Mouse (Mus musculus) lung, adult 2 months (tissue): Measurements from ENCODE around the gene Cyp2c68. TPM values are rescaled to one million over a fixed set of nuclear protein-coding genes. Genes with fewer than 3 reads are reported as not detected.
"Not testable (repeated sequence)": the region's sequence is repeated elsewhere in the genome, so short reads cannot be mapped to it uniquely, and the experiment has no call there.

Source experiments
- DNase-seq: peaks from one replicate; pipeline ENCODE4 v3.0.0; 2022
- H3K4me1 ChIP-seq: fragments of 200-500 bp; 2 replicates; pipeline ENCODE4 v1.6.1; 2011; ENCODE audit warnings: low read length; ENCODE audit not compliant: control insufficient read depth, insufficient read depth
- H3K4me3 ChIP-seq: fragments of 200-500 bp; replicated peaks from 2 replicates; pipeline ENCODE3; 2011; ENCODE audit warnings: low read depth, mild to moderate bottlenecking, control low read depth, low read length; ENCODE audit errors: extremely low read depth
- CTCF ChIP-seq: fragments of 200-500 bp; IDR thresholded peaks from 2 replicates; pipeline ENCODE4 v1.5.1; 2011; ENCODE audit warnings: mild to moderate bottlenecking, low read length, control low read depth; ENCODE audit not compliant: insufficient read depth
- POLR2A ChIP-seq: fragments of 200-500 bp; IDR thresholded peaks from 2 replicates; pipeline ENCODE4 v1.6.1; 2011; ENCODE audit warnings: low read depth, mild to moderate bottlenecking, control low read depth, low read length, borderline replicate concordance; ENCODE audit errors: extremely low read depth
- WGBS: fragments of 180-500 bp; shearing (Covaris S2); methylation state at CpG from one replicate; pipeline ENCODE4 v1.1.7; 2018; 5-methylcytosine and 5-hydroxymethylcytosine counted together
- polyA plus RNA-seq: library from polyadenylated mRNA; depleted of rRNA; stranded (reverse); fragments of >200 nt; gene quantifications from 2 replicates; pipeline ENCODE4 v1.2.3, GENCODE M21; 2012; rRNA removed

Gene Cyp2c68
- 0.12 TPM in 1 of 2 replicates, not detected in the other for polyA plus RNA-seq

DNA sequence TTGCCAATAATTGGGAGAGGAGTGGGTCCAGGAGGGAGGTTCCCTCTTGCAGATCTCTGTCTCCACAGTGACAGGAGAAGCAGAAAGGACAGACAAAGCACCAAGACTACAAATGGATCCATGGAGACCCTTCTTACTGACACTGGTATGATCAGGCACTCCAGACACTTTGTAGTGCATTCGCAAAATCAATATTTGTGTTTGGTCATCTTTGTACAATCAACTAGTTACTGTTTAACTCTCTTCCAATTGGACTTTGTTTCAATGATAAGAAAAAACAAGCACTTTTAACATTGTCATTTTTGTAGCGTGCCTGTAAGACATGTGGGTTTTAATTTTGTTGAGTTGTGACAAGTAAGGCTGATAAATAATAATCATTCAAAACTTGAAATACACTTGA, at the start of gene Cyp2c68:
Cyp2c68 (minus strand) TSS at position 135 of the 400 bp plus-strand sequence.
- DNase-seq, result no peak
- no peak for TF ChIP-seq POLR2A
- TF ChIP-seq CTCF, result no peak
- 71% methylated on average over 2 of the region's 2 CpGs for WGBS
- no peaks in the 10 kb centered on the region for H3K4me1 ChIP-seq
- H3K4me3 ChIP-seq, result no peak within 1 kb of the TSS

DNA sequence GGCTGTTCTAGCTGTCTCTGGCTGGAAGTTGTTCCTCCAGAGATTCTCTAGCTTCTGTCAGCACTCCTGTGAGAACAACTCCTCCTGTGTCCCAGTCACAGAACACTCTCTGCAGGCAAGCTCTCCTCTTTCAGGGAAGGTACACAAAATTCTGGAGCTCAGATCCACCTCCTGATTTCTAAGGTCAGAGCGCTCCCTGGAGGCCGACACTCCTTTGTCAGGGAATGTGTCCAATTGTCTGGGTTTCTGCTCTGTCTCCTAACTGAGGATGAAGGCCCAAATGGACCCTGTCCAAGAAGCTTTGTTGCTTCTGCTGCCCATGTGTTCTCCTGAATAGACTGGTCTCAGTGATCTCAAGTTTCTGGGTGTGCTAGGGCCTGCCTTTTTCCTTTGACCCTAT, 44.6 kb upstream of the Cyp2c68 start:
- not testable (repeated sequence) for H3K4me3 ChIP-seq, H3K4me1 ChIP-seq, DNase-seq
- 63% methylated on average over 2 of the region's 2 CpGs for WGBS

DNA sequence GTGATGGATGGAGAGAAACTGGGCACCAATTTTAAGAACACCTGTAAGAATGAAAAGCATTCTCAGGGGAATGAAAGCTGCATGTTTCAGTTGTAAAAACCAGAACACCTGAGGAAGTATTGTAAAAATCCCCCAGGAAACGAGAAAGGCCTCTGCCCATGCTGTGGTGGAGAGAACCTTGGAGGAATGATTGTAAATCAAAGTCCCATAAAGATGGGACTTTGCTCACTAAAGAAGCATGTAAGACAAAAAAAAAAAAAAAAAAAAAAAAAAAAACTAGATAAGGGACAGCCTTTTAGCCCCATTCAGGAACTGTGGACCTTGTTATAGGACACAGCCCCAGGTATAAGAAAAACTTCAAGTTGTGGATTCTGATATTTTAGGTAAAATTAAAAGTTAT, 4.5 kb upstream of the Cyp2c68 start:
- TF ChIP-seq CTCF, result no peak
- no peak for TF ChIP-seq POLR2A
- 42% methylated on average over 1 of the region's 1 CpGs for WGBS
- H3K4me1 ChIP-seq, result no peaks in the 10 kb centered on the region
- no peak overlapping the region for H3K4me3 ChIP-seq
- DNase-seq, result no peak

DNA sequence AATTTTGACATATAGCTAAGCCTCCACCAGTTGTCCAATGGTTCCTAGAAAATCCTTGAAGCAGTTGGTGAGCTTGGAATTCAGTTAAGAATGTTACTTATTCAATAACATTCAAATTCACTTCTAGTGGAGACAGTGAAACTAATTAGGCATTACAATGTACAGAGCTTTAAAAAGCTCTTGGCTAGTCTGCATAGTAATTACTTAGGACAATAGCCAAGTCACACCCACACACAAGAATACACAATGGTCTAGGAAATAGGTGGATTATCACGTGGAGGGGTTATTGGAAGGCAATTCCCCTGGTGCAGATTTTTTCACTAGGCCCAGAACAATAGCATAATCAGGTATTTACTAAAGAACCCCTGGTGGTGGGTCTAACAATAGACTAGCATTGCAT, 3.5 kb upstream of the Cyp2c68 start:
- not testable (repeated sequence) for H3K4me3 ChIP-seq, H3K4me1 ChIP-seq, DNase-seq
- WGBS, result 72% methylated on average over 1 of the region's 1 CpGs

DNA sequence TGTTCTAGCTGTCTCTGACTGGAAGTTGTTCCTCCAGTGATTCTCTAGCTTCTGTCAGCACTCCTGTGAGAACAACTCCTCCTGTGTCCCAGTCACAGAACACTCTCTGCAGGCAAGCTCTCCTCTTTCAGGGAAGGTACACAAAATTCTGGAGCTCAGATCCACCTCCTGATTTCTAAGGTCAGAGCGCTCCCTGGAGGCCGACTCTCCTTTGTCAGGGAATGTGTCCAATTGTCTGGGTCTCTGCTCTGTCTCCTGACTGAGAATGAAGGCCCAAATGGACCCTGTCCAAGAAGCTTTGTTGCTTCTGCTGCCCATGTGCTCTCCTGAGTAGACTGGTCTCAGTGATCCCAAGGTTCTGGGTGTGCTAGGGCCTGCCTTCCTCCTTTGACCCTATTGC, 29.7 kb downstream of the Cyp2c68 start:
- not testable (repeated sequence) for H3K4me1 ChIP-seq, H3K4me3 ChIP-seq, DNase-seq
- WGBS, result 79% methylated on average over 2 of the region's 2 CpGs

DNA sequence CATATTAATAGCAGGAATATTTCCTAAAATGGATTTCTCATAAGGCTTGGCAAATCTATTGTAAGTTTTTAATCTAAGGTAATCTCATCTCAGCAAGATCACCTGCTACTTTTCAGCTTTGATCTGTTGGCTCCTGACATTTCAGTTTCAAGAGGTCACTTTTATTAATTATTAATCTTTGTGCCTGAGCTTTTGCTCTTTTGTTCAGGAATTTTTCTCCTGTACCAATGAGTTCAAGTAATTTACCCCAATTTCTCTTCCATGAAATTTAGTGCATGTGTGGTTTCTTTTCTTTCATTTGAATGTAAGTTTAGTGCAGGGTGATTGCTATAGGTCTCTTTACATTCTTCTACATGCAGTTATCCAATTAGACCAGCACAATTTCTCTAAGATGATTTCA, 75.2 kb downstream of the Cyp2c68 start:
- H3K4me3 ChIP-seq, DNase-seq, H3K4me1 ChIP-seq: not testable (repeated sequence)

DNA sequence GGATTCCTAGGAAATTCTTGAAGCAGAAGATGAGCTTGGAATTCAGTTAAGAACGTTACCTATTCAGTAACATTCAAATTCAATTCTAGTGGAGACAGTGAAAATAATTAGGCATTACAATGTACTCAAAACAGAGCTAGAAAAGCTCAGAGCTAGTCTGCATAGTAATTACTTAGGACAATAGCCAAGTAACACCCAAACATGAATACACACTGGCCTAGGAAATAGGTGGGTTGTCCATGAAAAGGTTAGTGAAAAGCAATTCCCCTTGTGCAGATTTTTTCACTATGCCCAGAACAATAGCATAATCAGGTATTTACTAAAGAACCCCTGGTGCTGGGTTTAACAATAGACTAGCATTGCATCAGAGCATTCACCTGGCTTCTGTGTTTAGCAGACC, 88.5 kb downstream of the Cyp2c68 start:
- WGBS, result 32% methylated on average over 1 of the region's 1 CpGs
- no peak for TF ChIP-seq POLR2A
- TF ChIP-seq CTCF, result no peak
- no peaks in the 10 kb centered on the region for H3K4me1 ChIP-seq
- H3K4me3 ChIP-seq, result no peak overlapping the region
- DNase-seq, result no peak

DNA sequence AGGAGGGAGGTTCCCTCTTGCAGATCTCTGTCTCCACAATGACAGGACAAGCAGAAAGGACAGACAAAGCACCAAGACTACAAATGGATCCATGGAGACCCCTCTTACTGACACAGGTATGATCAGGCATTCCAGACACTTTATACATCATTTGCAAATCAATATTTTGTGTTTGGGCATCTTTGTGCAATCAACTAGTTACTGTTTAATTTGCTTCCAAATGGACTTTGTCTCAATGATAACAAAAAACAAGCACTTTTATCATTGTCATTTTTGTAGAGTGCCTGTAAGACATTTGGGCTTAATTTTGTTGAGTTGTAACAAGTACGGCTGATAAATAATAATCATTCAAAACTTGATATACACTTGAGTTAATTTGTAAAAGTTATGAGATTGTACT, 91.9 kb downstream of the Cyp2c68 start, which contains the start of gene Cyp2c67:
Cyp2c67 (minus strand) TSS at position 114 of the 400 bp plus-strand sequence.
- Histone ChIP-seq H3K4me3 (no peak within 1 kb of the TSS), H3K4me1 (no peaks in the 10 kb centered on the region)
- WGBS, result 83% methylated on average over 1 of the region's 1 CpGs
- DNase-seq, result no peak
- TF ChIP-seq CTCF, result no peak
- TF ChIP-seq POLR2A, result no peak

DNA sequence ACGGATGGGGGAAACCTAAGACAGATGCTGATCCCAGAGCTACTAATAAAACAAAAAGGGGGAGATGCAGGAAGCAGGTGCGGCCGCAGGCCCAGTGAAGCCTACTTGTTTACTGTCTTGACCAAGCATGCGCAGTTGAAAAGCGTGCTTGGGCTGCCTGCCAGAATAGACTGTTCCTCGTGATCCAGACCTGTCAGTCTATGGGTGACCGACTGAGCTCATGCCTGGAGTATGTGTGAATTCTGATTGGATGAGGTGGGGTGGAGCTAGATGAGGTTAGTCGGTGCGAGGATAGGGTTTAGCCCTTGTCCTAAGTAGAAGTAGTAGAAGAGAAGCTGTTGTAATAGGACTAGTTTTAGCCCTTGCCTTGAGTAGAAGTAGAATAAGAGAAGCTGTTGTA, 93.3 kb downstream of the Cyp2c68 start:
- TF ChIP-seq CTCF, result no peak
- no peak for TF ChIP-seq POLR2A
- 85% methylated on average over 9 of the region's 9 CpGs for WGBS
- Histone ChIP-seq H3K4me3 (no peak overlapping the region), H3K4me1 (no peaks in the 10 kb centered on the region)
- DNase-seq, result no peak

DNA sequence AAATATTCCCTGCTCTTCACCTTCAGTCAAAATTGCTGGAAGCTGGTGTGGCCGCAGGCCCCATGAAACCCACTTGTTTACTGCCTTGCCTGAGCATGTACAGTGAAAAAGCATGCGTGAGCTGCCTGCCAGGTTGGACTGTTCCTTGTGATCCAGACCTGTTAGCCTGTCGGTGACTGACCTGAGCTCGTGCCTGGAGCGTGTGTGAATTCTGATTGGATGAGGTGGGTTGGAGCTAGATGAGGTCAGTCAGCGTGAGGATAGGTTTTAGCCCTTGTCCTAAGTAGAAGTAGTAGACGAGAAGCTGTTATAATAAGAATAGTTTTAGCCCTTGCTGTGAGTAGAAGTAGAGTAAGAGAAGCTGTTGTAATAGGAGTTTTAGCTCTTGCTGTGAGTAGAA, 96.3 kb downstream of the Cyp2c68 start:
- 84% methylated on average over 7 of the region's 7 CpGs for WGBS
- not testable (repeated sequence) for H3K4me1 ChIP-seq, H3K4me3 ChIP-seq, DNase-seq

Other genes starting within 250 kb of the Cyp2c68 start
- gene Cyp2c39, start 230.2 kb downstream of the Cyp2c68 start, polyA plus RNA-seq, result not detected in 2 replicates
- gene Cyp2c67, start 92.0 kb downstream of the Cyp2c68 start, polyA plus RNA-seq, result not detected in 2 replicates
- not detected in 2 replicates for gene Cyp2c40, start 71.8 kb upstream of the Cyp2c68 start, polyA plus RNA-seq
- gene Cyp2c69, start 145.7 kb upstream of the Cyp2c68 start, polyA plus RNA-seq, result not detected in 2 replicates